Mouse (Mus musculus) testis, adult 10 weeks (tissue): Measurements from ENCODE around the gene Olfr38. TPM values are rescaled to one million over a fixed set of nuclear protein-coding genes. Genes with fewer than 3 reads are reported as not detected.

Source experiments
- polyA plus RNA-seq: library from polyadenylated mRNA; stranded (reverse); fragments of 350-450 nt; fragmentation: Illumina TruSeq; extraction: RNeasy Lipid Tissue Mini Kit (QIAGEN cat#74804); gene quantifications from one replicate; pipeline ENCODE4 v1.2.3, GENCODE M21; 2014; ENCODE audit warnings: low read depth, low replicate concordance

Olfr38 gene
- not detected for polyA plus RNA-seq

DNA sequence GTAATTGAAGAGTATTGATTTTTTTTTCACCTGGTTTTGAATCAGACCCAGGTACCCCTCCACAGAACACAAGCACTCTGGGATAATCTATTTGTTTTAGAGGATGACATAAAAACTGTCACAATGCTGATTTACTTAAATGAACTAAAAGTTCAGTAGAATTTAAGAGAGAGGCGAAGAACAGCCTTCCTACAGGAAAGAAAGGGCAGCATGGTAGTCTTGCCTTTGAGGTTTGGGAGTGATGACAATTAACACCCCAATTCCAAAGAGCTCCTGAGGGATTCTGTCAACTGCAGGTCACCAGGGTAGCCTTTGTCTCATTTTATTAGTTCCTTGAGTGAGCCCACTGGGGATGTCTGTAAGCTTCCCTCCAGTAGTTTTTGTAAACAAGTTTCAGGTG, at the start of gene Olfr38:
Gene Olfr38 (plus strand): TSS at position 301 of the 400 bp plus-strand sequence.

DNA sequence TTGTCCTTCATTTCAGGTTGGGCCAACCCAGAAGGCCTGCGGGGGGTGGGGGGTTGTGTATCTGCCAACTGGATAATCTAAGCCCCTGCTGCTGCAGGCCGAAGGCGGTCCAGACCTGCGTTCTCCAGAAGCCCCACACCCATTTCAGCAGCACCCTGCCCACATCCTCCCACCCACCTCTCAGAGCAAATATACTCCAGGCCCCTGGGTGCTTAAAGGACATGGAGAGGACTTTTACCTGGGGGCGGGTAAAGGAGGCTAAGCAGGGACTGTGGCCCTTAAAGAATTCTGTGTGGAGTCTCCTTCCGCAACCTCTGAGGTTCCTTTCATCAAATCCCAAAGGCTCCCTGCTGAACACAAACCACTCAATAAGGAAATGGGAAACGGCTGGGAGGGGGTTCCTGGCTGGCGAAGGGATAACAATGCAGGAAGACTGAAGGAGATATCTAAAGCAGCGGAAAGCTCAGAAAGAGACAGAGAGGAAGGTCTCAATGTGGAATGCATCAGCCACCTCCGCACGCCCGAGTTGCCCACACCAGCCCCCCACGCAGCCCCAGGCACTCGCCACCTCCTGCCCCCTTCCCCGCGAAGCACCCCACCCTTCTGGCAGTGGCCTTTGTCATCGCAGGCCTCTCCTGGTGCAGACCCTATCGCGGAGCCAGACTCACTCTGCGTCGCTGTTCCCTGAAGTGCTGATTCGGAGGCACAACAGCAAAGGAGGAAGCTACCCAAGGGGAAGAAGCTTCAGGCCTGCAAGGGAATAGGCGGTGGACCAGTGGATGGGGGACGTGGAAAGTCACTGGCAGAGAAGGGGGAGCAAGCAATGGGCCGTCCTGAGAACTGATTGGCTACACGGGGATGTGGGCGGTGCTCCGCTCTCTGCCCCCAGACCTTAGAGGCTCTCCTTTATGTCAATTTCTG, 46.7 kb upstream of the Olfr38 start, which contains the start of gene Tcaf1:
Gene Tcaf1 (minus strand): TSS at position 798 of the 921 bp plus-strand sequence.

DNA sequence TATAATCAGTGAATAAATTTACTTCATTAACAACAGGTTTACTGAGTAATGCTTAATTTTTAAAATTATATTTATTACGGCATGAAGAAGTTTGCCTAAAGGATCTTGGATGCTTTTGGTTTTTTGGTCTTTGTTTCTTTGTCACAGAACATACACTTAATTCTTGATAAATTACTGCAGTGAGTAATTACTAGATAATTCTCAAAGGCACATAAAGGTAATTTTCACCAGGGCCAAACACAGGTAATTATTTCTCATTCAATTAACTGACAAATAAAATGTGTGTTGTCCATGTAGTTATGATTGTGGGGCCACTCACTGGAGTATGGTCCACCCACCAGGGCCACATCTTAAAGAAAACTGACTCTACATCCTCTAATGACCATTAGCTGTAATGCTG, 17.1 kb upstream of the Olfr38 start, which contains the start of gene Olfr453:
Gene Olfr453 (plus strand): TSS at position 301 of the 400 bp plus-strand sequence.

DNA sequence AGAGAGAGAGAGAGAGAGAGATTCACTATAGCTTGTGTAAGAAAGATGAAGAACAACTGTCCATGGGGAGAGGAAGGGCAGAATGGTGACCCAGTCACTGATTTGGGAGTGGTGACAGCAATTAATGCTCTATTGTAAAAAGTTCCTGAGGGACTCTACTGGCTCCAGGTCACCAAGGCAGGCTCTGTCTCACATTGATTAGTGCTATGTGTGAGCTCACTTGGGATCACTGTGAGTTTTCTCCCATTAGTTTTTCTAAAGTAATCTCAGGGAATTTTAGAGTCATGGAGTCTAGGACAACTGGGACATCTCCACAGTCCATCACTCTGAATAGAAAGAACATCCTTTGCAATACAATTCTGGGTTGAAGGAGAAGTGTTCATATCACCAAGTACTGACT, 28.6 kb downstream of the Olfr38 start, which contains the start of gene Olfr452:
Gene Olfr452 (plus strand): TSS at position 301 of the 400 bp plus-strand sequence.

DNA sequence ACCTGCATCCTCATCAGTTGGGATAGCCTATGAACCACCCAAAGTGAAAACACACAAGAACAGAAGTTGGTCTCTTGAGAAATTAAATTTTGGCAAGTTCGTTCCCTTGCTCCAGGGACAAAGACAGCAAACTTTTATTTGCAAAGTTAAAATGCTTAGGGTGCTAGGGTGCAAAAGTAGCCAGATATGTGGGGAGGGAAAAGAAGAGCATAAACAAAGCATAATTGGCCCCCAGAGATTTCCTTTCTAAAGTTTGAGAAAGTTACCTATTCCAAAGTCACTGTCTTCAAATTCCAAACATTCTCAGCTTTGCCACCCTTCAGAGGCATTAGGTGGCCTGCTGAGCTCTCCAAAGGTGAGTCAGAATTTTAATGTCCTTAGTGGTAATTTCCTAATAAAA, 55.4 kb downstream of the Olfr38 start, which contains the start of gene Olfr450:
Gene Olfr450 (plus strand): TSS at position 301 of the 400 bp plus-strand sequence.

Other genes with a start within 250 kb of the Olfr38 start
- gene Olfr455, start 208.8 kb upstream of the Olfr38 start, polyA plus RNA-seq: not detected
- gene Tcaf3, start 158.7 kb upstream of the Olfr38 start, polyA plus RNA-seq: not detected
- 0.56 TPM for gene Tcaf2, start 111.2 kb upstream of the Olfr38 start, polyA plus RNA-seq
- 2.5 TPM for gene Tcaf1, start 46.3 kb upstream of the Olfr38 start, polyA plus RNA-seq
- gene Olfr453, start 17.0 kb upstream of the Olfr38 start, polyA plus RNA-seq: not detected
- gene Olfr452, start 28.7 kb downstream of the Olfr38 start, polyA plus RNA-seq: not detected
- not detected for gene Olfr450, start 55.5 kb downstream of the Olfr38 start, polyA plus RNA-seq
- gene Olfr449, start 78.0 kb downstream of the Olfr38 start, polyA plus RNA-seq: not detected
- gene Olfr448, start 134.0 kb downstream of the Olfr38 start, polyA plus RNA-seq: not detected
- not detected for gene Olfr447, start 152.5 kb downstream of the Olfr38 start, polyA plus RNA-seq
- not detected for gene Olfr446, start 165.0 kb downstream of the Olfr38 start, polyA plus RNA-seq
- not detected for gene Olfr444, start 192.7 kb downstream of the Olfr38 start, polyA plus RNA-seq